Mouse (Mus musculus) large intestine, adult 2 months (tissue): Measurements from ENCODE around the gene Sypl. TPM values are rescaled to one million over a fixed set of nuclear protein-coding genes. Genes with fewer than 3 reads are reported as not detected.
A peak's percentile ranks its signal among the peaks of the same experiment; 100 is the strongest.

ENCODE experiments used
- DNase-seq: peaks from one replicate; pipeline ENCODE4 v3.0.0-alpha.2; 2012; ENCODE audit warnings: low read depth, low spot score
- WGBS: fragments of 180-500 bp; shearing (Covaris S2); methylation state at CpG from one replicate; pipeline ENCODE4 v1.1.7; 2018; 5-methylcytosine and 5-hydroxymethylcytosine counted together
- polyA plus RNA-seq: library from polyadenylated mRNA; depleted of rRNA; stranded (reverse); fragments of >200 nt; gene quantifications from 2 replicates; pipeline ENCODE4 v1.2.3, GENCODE M21; 2012; rRNA removed

Sypl gene
- polyA plus RNA-seq, 1 experiment = 131 TPM

DNA sequence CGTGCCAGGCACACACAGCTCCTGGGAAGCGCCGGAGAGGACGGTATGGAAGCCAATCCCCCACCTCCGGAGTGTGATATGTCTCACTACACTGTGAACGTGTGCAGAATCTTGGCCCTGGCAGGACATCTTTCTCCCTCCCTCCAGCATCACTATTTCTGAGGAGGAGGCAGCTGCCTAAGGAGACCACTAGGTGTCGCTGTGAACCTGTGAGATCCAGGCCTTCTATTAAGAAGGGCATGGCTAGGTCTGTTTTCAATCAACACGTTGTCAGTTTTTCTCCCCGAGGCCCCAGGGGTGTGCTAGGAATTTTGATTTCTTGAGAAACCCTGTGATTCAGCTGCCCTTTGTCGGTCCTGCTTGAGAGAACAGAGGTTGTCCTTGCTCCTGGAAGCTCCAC lies 73.4 kb downstream of the Sypl start:
- DNase-seq = peak; percentile 59
- 2% methylated on average over 10 of the region's 10 CpGs for WGBS

DNA sequence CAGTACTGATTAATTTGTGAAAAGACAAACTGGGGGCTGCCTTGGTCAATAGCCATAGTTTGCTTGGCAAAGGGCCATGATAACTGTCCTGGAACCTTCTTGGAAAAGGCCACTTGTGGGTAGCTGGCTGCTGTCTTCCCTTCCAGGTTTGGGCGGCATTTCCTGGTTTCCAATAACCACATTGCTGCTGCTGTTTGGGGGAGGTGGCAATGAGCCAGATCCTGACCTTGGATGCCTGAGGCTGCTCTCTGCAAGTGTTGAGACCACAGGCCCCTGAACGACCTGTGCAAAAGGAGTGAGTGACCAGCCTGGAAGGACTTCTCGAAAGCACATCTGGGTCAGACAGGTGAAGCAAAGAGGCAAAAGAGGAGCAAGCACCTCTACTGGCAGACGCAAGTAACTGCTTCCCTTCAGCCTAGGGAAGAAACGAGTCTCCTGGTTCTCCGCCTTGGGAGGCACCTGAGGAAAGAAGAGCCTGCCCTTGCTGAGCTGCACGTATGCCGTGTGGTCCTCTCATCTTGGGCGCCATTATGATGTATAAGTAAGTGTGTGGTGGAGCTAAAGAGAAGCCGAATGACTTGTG lies 74.5 kb downstream of the Sypl start:
- 63% methylated on average over 10 of the region's 10 CpGs for WGBS
- no peak for DNase-seq

DNA sequence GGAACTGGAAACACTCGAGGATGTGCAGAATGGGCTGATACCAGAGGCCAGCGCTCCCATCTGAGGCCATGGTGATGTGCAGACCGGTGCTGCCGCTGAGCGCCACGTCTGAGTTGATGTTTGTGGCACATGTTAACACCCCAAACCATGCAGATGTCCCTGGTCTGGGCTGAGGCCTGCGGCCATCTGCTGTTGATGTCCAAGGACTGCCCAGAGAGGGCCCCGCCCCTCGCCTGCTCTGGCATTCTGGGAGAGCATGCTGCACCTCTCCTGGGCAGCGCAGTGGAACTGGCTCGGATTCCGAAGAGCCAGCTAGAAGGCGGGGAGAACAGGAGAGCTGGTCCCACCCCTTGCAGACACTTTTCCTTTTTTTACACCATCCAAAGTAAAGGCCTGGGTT lies 75.0 kb downstream of the Sypl start:
- no peak for DNase-seq
- WGBS = 75% methylated on average over 13 of the region's 13 CpGs

Other genes starting within 250 kb of the Sypl start
- gene Nampt, start 134.3 kb upstream of the Sypl start, polyA plus RNA-seq = 12.3 and 13.1 TPM in 2 replicates
- not detected in 2 replicates for gene Cdhr3, start 139.0 kb downstream of the Sypl start, polyA plus RNA-seq
- 17.3 and 24.8 TPM in 2 replicates for gene Atxn7l1, start 193.8 kb downstream of the Sypl start, polyA plus RNA-seq